Mouse (Mus musculus) kidney, adult 9 months (tissue): ENCODE measurements at regions not wholly inside any gene's neighbourhood (a gene's known extent, or its start where the extent isn't known, plus 50 kb on each side); places are given as distances from the start of the nearest gene placed in this dataset.

ENCODE experiments used
- DNase-seq: peaks from one replicate; pipeline ENCODE4 v3.0.0; 2022

DNA sequence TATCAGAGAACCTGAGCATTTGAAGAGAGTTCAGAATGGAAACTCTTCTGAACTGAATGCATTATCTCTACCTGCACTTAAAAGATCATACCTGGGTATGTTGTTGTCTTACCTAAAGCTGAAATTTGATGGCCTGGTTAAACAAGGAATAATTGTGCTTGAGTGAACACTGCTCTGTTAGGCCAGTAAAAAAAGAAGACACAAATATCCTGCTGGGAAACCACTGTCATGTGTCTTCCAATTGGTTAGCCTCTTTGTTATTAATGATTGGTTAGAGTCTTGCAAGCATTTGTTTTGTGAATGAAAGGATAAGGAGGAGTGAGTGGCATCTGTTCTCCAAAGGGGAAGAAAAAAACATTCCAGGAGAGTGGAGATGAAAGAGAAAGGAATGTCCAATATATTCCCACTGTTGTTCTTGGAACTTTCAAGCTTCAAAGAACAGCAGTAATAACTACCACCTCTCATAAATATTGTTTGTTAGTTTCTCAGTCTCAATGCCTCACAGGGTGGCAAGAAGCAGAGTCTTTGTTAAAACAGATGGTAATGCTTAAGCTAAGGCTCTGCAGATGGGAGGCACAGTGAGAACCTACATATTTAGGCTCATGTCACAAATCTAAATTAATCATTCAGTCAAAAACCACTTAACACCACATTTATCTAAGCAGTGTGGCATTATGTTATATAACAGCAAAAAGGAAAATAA is 165.5 kb downstream of the Dsel start:
- no peak for DNase-seq

DNA sequence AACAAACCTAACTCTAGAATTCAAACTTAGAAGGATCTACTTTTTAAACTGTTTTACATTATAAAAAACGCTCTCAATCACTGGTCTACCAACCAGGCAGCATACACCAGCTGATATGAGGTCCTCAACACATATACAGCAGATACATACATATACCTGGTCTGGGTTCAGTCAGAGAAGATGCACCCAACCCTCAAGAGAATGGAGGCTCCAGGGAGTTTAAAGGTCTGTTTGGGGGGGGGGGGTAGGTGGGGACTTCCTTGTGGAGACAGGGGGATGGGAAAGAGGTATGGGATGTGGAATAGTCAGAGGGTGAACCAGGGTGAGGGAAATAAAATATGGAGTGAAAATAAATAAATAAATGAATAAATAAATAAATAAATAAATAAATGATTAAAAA is 203.8 kb downstream of the Dsel start:
- no peak for DNase-seq

DNA sequence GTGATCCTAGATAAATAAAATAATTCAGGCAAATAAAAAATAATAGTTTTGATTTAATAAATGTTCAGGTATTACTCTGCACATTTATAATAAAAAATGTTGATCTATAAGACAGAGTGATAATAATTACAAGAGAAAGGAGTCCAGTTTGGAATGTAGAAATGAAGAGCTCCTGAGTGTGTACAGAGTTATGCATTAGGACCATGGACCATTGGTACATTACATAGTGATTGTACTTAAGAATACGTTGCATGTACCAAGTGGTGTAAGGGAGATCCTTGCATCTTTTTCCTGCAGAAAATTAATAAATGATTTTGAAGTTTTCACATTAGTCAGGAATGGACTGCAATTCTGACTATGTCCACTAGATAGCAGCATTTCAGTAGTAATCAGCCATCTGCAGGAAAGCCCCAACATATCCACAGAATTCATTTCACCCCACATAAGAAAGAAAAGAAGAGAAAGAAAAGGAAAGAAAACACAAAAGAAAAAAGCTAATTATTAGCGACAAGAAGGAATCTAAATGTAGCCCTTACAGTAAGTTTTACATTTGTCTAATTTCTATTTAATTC is 204.5 kb downstream of the Dsel start:
- peak; percentile 10 for DNase-seq

DNA sequence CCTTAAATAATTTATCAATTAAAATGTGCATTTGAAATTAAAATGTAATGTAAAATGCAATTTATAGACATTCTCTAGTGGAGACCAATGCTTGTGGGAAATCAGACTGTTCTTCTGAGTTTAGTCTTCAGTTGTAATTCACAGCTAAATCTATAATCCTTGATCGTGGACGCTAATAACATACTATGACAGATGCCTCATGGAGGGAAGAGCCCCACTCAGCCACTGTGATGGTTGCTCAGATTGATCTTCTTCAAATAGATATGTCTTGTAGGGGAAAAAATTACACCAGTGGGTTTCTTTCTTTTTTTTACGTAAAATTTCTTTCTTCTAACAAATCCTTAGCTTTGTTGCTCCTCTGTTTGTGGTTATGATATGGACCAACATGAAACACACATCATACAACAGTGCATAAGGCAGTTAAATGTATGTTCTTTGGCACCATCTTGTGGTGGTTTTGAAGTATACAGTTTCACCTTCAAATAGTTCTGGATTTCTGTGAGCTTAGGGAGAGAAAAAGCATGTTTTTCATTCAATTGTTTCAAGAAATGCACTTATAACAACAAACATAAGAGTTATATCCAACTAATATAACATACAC is 230.8 kb downstream of the Dsel start:
- peak; percentile 6 for DNase-seq
